Comparison of ENCODE assay signal across 9 mouse cellular contexts in genomic region chr17:49432071-49432711, GRCm38 (mm10). TPM values are rescaled to one million over a fixed set of nuclear protein-coding genes. Genes with fewer than 3 reads are reported as not detected.
A peak's percentile ranks its signal among the peaks of the same experiment; 100 is the strongest.
DNase-seq lines count a peak whose midpoint lies in the region; ATAC-seq lines count a peak whose summit lies in the region.
"Had no signal": no experiment of that assay in that cellular context is flagged by ENCODE, and none has a peak within 500 bp of the region (broad histone marks: within the 10 kb centered on the region; RNA-seq: fewer than 3 reads in every experiment).

No protein-coding gene starts in this region.

- H3K36me3 ChIP-seq in intestine, embryonic 15.5 days = peaks cover 11% of the 10 kb centered on the region
- H3K36me3 ChIP-seq in liver, embryonic 16.5 days (ENCODE audit: control insufficient read depth, insufficient read depth) = peaks cover 39% of the 10 kb centered on the region

- no peak overlapping the region for H3K4me2 ChIP-seq in intestine, embryonic 15.5 days (replicated peaks)
- H3K4me2 ChIP-seq in liver, embryonic 16.5 days (ENCODE audit: low read depth, low read length) = peak overlapping the region; percentile 32; the same call in 1 of the 2 replicates

- no peak overlapping the region for H3K4me3 ChIP-seq in brown adipose tissue, adult 24 weeks (ENCODE audit: insufficient read depth, low read depth, low read length)
- no peak overlapping the region for H3K4me3 ChIP-seq in intestine, embryonic 15.5 days (replicated peaks)
- no peak overlapping the region for H3K4me3 ChIP-seq in liver, embryonic 16.5 days (ENCODE audit: low read depth, low read length)

- WGBS in intestine, embryonic 15.5 days = 40% methylated on average over 4 of the region's 4 CpGs
- WGBS in liver, embryonic 16.5 days (ENCODE audit: insufficient replicate concordance) = 45% methylated on average over 4 of the region's 4 CpGs

- peak; percentile 24 to 44 for DNase-seq in spleen, postnatal 10 days (ENCODE audit: low spot score in 2 of 2)
- DNase-seq in spleen, postnatal 14 days (ENCODE audit: low spot score in 2 of 2) = no peak
- no peak for DNase-seq in T-cell, adult 2 months (ENCODE audit: low spot score)
- DNase-seq in cerebellum, adult 11 months = no peak

- H3K27ac ChIP-seq in brown adipose tissue, adult 24 weeks (replicated peaks; ENCODE audit: low read depth, low read length) = peak overlapping the region; percentile 35
- H3K27ac ChIP-seq in intestine, embryonic 15.5 days = no peak overlapping the region
- H3K27ac ChIP-seq in liver, embryonic 16.5 days (ENCODE audit: low read length) = peak overlapping the region; percentile 79
- H3K27ac ChIP-seq: macrophage had no signal

- peak; percentile 3; the same call in 1 of the 2 replicates for ATAC-seq in intestine, embryonic 15.5 days
- ATAC-seq in liver, embryonic 16.5 days (ENCODE audit: low read depth) = peak; percentile 2; the same call in 1 of the 2 replicates
- ATAC-seq in activated CD4-positive, CD25-positive, alpha-beta regulatory T cell, adult 4 months = no peak

- no peak overlapping the region for H3K9ac ChIP-seq in intestine, embryonic 15.5 days
- 0 out of 2 replicates have a peak overlapping the region, but pooled peaks have one; percentile 4 for H3K9ac ChIP-seq in liver, embryonic 16.5 days (ENCODE audit: low read depth, low read length)

- peaks cover 37% of the 10 kb centered on the region for H3K4me1 ChIP-seq in brown adipose tissue, adult 24 weeks (ENCODE audit: control insufficient read depth, insufficient read depth, insufficient read length, low read length)
- peaks cover 30% of the 10 kb centered on the region for H3K4me1 ChIP-seq in intestine, embryonic 15.5 days (replicated peaks)
- peaks cover 72% of the 10 kb centered on the region for H3K4me1 ChIP-seq in liver, embryonic 16.5 days (ENCODE audit: control insufficient read depth, low read depth, low read length)

- H3K27me3 ChIP-seq in intestine, embryonic 15.5 days (replicated peaks) = no peaks in the 10 kb centered on the region
- no peaks in the 10 kb centered on the region for H3K27me3 ChIP-seq in liver, embryonic 16.5 days (ENCODE audit: control insufficient read depth, insufficient read depth, low read depth, low read length)

- no peaks in the 10 kb centered on the region for H3K9me3 ChIP-seq in intestine, embryonic 15.5 days
- H3K9me3 ChIP-seq in liver, embryonic 16.5 days (replicated peaks; ENCODE audit: control insufficient read depth, low read length) = no peaks in the 10 kb centered on the region; the same call in 1 of the 2 replicates

RNA-seq across cellular contexts. Expression of gene Mocs1, which starts 4.0 kb away (rescaled TPM):
- 24.1 and 27.9 TPM in 2 replicates for polyA plus RNA-seq in brown adipose tissue, adult 24 weeks (2012; ENCODE audit: insufficient read depth, insufficient read length, missing spikeins)
- 8.0 and 9.3 TPM in 2 replicates for polyA plus RNA-seq in intestine, embryonic 15.5 days (2015; fragmentation: Nextera tagmentation; extraction: Ambion mirVana)
- 10.7 and 13.1 TPM in 2 replicates for polyA plus RNA-seq in liver, embryonic 16.5 days (2015; fragmentation: Nextera tagmentation; extraction: Ambion mirVana)
- 10 to 100 TPM in 1 of 2 experiments, 1 to 10 TPM in 1; 7.6 to 10.0 TPM for polyA plus RNA-seq in activated CD4-positive, CD25-positive, alpha-beta regulatory T cell, adult 4 months (2017; shearing (Covaris generic))

Comparison
In these comparisons a context has a peak if more than half of its experiments do, and no peak if none do; other contexts are left out.
1. DNase-seq: peak in spleen, postnatal 10 days (2 of 2); none in spleen, postnatal 14 days (0 of 2), T-cell, adult 2 months (single experiment) and cerebellum, adult 11 months (single experiment).